Mouse (Mus musculus): Measurements from ENCODE around the gene Fam92b. TPM values are rescaled to one million over a fixed set of nuclear protein-coding genes. Genes with fewer than 3 reads are reported as not detected.

The Fam92b gene
- total RNA-seq, 1 experiment from 2014 or later = not detected

DNA sequence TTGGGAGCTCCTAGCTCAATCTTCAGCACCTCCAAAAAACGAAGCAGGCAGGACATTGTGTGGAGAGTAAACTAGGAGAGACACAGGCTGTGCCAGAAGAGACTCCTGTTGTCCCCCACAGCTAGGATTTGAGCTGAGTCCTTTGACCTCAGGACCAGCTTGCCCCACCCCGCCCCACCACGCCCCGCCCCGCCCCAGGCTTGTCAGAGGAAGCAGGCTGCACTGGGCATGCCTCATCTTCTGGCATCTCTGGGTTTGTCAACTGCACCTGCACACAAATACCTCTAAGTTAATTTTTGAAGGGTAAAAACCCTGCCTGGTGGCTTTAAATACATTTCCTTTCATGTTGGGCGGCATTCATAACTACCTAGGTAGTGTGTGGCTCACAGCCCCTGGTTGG is 24.1 kb upstream of the Fam92b start:
- no peak for ATAC-seq (replicated peaks in 1 of 2; ENCODE audit: insufficient read depth in 1 of 2, low FRiP score in 2 of 2, low TSS enrichment in 1 of 2, low read depth in 1 of 2, poor library complexity in 2 of 2, severe bottlenecking in 2 of 2)

DNA sequence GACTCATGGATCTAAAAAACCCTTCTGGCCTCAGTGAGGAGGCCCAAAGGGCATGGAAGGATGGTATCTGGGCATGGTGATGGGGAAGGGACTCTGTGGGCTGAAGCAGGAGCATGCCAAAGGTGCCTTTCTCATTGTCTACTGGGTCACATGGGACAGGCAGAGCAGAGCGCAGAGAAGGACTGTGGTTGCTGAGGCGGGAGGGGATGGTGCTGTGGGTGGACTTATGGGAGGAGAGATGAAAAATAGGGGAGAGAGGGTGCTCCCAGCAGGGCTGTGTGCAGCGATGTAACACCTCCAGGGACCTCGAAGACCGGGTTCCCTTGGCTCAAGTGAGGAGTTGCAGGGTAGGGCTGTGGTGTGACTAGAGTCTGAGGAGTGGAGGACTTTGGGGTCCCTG is 14.9 kb upstream of the Fam92b start:
- no peak for ATAC-seq (replicated peaks in 1 of 2; ENCODE audit: insufficient read depth in 1 of 2, low FRiP score in 2 of 2, low TSS enrichment in 1 of 2, low read depth in 1 of 2, poor library complexity in 2 of 2, severe bottlenecking in 2 of 2)

DNA sequence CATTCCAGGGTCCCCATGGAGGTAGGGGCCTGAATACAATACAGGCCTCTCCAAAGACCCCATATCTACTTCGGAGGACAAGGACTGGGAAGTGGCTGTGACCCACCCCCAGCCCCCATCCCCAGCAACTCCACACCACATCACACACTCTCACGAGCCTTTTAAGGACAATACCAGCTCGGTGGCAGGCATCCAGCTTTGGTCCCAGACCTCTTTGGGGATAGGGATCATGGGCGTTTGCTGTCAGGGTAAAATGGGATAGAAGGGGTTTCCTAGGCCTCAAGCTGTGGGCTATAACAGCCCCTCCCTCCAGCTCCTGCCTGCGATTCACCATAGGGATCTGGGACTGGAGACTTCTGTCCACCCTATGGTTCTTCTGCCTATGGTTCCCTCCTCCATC is 14.4 kb upstream of the Fam92b start:
- no peak for ATAC-seq (replicated peaks in 1 of 2; ENCODE audit: insufficient read depth in 1 of 2, low FRiP score in 2 of 2, low TSS enrichment in 1 of 2, low read depth in 1 of 2, poor library complexity in 2 of 2, severe bottlenecking in 2 of 2)

DNA sequence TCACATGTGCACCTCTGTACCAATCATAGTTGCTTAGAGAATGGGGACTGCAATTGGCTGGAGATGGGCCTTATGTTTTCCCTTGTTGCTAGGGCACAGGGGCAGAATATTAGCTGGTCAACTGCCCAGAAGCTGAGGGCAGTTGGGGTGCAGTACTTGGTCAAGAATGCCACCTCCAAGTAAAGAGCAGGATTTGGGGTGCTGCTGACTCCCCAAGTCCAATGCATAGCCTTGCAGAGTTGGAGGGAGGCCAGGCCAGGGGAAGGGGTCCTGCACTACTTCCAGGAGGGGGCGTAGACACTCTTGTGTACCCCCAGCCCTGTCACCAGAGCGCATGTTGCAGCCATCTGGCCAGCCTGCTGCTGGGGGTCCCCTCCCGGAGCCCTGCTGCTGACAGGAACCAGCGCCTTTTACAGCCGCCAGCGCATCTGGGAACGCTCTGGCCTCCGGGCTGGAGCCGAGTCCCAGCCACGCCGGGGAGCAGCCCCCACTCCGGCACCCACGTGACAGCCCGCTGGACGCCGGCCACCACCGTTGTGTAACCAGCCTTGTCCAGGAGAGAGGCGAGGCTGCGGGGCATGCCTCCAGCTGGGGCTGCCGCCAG is 13.6 kb upstream of the Fam92b start:
- no peak for ATAC-seq (replicated peaks in 1 of 2; ENCODE audit: insufficient read depth in 1 of 2, low FRiP score in 2 of 2, low TSS enrichment in 1 of 2, low read depth in 1 of 2, poor library complexity in 2 of 2, severe bottlenecking in 2 of 2)

DNA sequence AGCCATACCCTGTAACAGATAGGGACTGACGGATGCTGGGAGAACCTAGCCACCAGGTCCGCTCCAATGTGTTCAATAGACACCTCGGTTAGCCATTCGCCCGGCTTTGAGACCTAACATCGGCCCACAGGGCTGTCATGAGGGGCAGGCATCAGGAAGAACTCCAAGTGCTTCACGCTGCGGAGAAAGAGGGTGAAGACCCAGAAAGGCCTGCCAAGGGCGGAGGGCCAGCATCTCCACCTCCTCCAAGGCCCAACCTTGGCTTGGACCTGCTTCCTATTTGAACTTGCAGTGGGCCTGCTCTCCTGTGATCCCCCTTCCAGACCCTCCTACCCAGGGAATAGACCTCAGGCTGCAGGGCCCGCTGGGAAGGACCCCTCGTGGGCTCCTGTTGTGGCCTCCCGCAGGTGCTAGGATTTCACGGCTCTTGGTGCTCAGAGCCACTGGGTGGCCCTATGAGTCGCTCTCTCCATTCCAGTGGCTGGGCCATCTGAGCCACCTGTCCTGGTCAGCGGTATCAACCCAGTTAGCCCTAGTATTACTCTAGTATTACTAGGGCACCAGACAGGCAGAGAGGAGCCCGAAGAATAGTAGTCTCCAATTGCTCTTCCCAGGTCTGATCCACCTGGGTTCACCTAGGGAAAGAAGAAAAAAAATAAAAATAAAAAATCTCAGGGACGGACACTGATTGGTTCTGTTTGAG is 13.0 kb upstream of the Fam92b start:
- no peak for ATAC-seq (replicated peaks in 1 of 2; ENCODE audit: insufficient read depth in 1 of 2, low FRiP score in 2 of 2, low TSS enrichment in 1 of 2, low read depth in 1 of 2, poor library complexity in 2 of 2, severe bottlenecking in 2 of 2)

DNA sequence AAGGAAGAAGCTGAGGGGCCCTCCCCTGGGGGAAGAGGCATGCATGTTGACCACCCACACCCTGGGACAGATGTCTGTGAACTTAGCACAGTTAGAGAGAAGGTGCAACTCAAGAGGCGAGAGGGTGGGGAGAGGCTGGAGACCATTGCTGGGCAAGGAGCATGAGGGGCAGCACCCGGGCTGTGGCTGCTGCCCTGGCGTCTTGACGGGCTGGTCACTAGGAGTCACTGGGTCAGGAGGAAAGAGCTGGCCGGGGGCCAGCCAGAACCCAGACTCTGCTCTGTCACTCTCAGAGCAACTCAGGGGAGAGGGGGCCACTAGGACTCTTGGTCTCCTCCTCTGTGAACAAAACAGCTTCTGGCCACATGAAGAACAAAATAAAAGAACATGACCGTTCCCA is 12.2 kb upstream of the Fam92b start:
- ATAC-seq (replicated peaks in 1 of 2; ENCODE audit: insufficient read depth in 1 of 2, low FRiP score in 2 of 2, low TSS enrichment in 1 of 2, low read depth in 1 of 2, poor library complexity in 2 of 2, severe bottlenecking in 2 of 2) = no peak

DNA sequence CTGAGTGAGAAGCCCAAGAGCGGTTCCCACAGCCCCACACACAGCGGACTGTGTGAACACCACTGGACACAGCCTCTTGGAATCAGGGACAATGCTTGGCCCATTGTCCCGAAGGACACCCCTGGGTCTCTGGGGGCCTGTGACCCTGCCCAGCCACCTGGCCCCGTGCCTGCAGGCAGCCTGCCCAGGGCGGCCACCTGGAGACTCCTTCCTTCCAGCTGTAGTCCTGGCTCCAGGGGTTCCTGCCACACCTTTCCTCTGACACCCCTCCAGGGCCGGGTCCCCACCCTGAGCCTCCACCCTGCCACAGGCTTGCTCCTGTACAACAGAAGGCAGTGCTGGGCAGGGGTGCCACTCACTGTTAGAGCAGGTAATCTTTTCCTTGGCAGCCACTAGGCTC is 11.2 kb upstream of the Fam92b start:
- no peak for ATAC-seq (replicated peaks in 1 of 2; ENCODE audit: insufficient read depth in 1 of 2, low FRiP score in 2 of 2, low TSS enrichment in 1 of 2, low read depth in 1 of 2, poor library complexity in 2 of 2, severe bottlenecking in 2 of 2)

DNA sequence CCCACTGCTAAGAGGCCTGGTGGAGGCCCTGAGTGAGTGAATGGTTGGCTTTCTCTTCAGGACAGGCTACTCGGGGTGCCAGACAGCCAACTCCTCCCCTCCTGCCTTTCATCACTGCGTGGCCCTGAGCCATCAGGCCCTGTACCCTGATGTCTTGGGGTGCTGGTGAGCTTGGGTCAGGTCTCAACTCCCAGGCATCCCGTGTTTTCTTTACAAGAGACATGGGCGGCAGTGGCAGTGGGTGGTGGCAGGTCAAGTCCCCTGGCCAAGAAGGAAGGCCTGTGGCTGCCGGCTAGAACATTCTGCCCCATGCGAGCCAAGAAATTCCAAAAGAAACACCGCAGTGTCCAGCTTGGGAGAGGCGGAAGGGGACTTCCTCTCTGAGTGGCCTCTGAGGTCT is 9.2 kb upstream of the Fam92b start:
- ATAC-seq (replicated peaks in 1 of 2; ENCODE audit: insufficient read depth in 1 of 2, low FRiP score in 2 of 2, low TSS enrichment in 1 of 2, low read depth in 1 of 2, poor library complexity in 2 of 2, severe bottlenecking in 2 of 2) = no peak

DNA sequence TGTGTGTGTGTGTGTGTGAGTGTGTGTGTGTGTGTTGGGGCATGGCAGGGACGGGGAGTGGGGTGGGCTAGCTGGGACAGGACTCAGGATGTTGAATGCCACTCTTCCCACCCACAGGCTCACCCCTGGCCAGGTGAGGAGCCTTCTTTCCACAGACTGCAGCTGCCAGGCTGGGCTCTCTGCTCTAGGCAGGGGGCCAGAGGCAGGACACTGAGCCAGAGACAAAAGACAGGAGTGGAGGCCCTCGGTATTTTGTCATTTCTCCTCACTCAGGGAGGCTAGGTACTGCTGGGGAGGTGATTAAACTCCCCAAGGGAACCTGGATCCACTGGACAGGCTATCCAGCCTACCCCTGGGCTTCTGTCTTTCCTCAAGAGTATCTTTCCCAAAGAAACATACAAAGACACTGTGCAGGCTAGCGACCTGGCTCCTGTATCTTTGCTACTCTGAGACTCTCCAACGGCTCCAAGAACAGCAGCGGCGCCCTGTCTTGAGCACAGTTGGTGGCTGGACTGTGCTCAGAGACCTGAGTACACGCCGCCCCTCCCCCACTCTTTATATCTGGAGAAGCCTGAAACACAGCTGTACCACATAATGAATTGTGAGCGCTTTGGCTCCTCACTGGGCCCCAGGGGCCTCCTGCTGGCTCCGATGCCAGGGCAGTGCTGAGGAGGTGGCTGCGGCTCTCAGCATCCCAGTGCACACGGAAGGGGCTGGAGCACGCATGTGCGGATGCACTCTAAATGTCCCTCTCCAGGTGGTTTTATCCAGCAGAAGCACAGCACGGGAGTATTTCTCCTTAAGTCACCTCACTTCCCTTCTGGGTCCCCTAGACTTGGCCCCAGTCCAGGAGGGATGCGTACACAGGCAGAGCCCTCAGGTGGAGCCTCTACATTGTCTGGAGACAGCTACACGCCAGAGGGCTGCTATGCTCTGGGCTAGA is 7.9 kb upstream of the Fam92b start:
- no peak for ATAC-seq (replicated peaks in 1 of 2; ENCODE audit: insufficient read depth in 1 of 2, low FRiP score in 2 of 2, low TSS enrichment in 1 of 2, low read depth in 1 of 2, poor library complexity in 2 of 2, severe bottlenecking in 2 of 2)

DNA sequence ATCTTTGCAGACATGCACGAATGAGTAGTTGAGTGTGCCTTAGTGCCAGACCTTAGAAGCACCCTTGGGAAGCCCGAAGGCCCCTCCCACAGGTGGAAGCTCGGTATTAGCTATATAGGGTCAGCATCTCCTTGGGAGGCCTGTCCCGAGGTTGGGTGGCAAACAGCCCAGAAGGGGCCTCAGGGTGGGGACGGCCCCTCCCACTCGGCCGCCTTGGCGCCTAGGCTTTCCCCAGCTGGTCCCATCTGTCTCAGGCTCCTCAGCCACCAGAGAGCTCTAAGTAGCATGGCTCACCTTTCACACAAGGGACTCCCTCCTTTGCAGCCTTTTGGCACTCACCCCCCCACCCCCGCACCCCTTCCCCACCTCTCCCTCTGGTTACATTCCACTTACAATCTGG is 7.1 kb upstream of the Fam92b start:
- ATAC-seq (replicated peaks in 1 of 2; ENCODE audit: insufficient read depth in 1 of 2, low FRiP score in 2 of 2, low TSS enrichment in 1 of 2, low read depth in 1 of 2, poor library complexity in 2 of 2, severe bottlenecking in 2 of 2) = no peak

DNA sequence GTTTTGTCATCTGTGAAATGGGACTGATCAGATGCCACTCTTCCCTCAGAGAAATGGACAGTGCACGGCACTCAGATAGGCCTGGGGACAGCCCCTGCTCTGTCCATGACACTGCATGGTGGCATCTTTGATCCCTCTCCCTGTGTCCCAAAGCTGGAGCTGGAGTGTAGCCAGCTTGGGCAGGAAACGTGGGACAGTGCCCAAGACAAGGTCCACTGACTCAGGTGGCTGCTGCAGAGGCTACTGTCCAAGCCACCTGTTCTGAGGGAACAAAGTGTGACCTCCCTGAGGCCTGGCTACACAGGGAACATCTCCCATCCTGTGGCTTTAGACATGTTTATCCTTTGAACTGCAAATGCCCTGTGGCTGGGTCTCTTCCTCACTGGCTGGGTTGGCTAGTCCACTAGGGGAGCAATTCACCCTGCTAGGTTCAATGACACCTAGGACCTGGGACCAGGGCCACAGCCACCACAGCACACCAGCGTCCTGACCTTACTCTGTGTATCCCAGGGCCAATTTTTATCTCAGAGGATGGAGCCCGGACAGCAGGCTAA is 4.7 kb upstream of the Fam92b start:
- ATAC-seq (replicated peaks in 1 of 2; ENCODE audit: insufficient read depth in 1 of 2, low FRiP score in 2 of 2, low TSS enrichment in 1 of 2, low read depth in 1 of 2, poor library complexity in 2 of 2, severe bottlenecking in 2 of 2) = no peak

DNA sequence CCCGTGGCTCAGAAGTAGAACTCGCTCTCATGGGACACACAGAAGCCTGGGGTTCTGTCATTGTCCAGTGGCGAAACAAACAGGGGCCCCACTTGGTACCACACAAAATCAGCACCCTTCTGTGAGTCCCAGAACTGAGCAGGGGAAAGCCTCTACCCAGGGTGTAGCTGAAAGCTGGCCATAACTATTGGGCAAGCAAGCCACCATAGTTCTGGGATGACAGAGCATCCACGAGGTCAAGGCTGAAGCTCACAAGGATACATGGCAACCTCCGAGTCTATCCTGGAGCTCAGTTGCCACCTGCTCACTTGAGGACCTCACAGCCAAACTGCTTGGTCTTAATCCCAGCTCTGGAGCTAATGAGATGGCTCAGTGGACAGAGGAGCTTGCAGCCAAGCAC is 4.0 kb upstream of the Fam92b start:
- no peak for ATAC-seq (replicated peaks in 1 of 2; ENCODE audit: insufficient read depth in 1 of 2, low FRiP score in 2 of 2, low TSS enrichment in 1 of 2, low read depth in 1 of 2, poor library complexity in 2 of 2, severe bottlenecking in 2 of 2)

DNA sequence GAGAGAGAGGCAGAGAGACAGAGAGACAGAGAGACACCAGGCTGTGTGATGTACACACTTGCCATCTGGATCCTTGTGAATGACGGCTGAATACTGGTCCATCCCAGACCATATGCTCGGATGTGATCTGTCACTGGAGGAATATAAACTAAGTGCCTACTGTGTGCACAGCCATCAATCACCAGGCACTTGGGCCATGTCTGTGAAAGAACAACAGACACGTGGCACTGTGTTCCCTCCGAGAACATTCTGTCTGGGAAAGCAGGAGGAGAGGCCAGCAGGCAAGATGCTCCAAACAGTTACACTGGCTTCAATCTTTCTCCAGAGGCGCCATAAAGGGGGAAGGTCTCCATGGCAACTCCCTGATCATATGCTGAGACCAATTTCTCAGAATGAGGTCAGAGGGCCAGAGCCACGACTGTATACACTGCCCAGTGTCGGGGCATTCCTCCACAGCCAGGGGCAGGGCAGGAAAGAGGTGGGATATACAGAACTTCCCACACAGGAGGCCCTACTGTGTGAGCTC is 3.2 kb upstream of the Fam92b start:
- ATAC-seq (replicated peaks in 1 of 2; ENCODE audit: insufficient read depth in 1 of 2, low FRiP score in 2 of 2, low TSS enrichment in 1 of 2, low read depth in 1 of 2, poor library complexity in 2 of 2, severe bottlenecking in 2 of 2) = no peak

DNA sequence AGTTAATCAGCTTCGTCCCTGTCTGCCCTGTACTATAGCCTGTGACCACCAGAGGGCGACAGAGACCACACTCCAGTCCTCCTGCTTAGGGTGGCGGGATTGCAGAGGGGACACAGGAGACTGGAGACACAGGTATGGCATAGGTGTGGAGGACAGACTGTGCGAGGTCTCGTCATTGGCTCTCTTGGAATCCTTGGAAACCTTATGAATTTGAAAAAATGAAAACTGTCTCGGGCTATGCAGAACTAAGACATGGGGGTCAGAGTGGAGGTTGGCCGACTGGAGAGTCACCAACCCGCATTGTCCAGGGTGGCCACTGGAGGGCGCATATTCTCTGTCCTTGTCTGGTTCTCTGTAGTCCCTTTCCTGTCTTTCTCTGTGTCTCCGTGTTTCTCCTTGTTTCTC is 1.8 kb upstream of the Fam92b start:
- peak; percentile 79 to 80 for ATAC-seq (replicated peaks in 1 of 2; ENCODE audit: insufficient read depth in 1 of 2, low FRiP score in 2 of 2, low TSS enrichment in 1 of 2, low read depth in 1 of 2, poor library complexity in 2 of 2, severe bottlenecking in 2 of 2)

DNA sequence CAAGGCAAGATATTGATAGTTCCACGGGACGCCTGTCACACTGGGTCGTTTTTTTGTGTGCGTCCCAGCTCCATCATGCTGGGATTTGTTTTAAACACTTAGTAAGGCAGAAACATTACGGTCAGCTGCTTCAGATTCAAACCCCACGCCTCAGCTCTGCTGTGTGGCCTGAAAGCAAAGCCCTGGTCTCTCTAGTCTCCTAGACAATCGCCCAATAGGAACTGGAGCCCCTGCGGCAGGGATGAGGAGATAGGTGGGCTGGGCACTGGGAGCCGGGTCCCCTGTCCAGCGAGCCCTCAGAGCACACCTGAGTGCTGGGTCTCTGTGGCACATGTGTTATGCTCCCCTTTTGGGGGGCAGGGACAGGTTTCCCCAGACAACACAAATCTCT is 853 bp upstream of the Fam92b start:
- ATAC-seq (replicated peaks in 1 of 2; ENCODE audit: insufficient read depth in 1 of 2, low FRiP score in 2 of 2, low TSS enrichment in 1 of 2, low read depth in 1 of 2, poor library complexity in 2 of 2, severe bottlenecking in 2 of 2) = no peak

DNA sequence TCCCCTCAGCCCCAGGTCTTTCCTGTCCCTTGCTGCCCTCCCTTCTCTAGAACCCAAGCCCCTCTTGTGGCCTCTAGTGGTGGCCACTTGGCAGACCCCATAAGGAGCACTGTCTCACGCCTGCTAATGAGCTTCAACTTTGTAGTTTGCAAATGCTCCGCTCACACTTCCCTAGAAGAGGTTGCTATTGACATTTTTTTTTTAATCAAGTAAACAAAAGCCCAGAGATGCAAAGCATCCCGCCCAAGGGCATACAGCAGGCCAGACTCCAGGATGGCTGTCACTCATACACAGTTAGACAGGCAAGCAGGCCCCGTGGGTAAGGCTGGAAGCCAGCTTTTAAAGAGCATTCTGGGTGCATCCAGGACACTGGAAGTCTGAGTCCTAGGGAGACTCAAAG is 661 bp downstream of the Fam92b start:
- ATAC-seq (replicated peaks in 1 of 2; ENCODE audit: insufficient read depth in 1 of 2, low FRiP score in 2 of 2, low TSS enrichment in 1 of 2, low read depth in 1 of 2, poor library complexity in 2 of 2, severe bottlenecking in 2 of 2) = no peak

DNA sequence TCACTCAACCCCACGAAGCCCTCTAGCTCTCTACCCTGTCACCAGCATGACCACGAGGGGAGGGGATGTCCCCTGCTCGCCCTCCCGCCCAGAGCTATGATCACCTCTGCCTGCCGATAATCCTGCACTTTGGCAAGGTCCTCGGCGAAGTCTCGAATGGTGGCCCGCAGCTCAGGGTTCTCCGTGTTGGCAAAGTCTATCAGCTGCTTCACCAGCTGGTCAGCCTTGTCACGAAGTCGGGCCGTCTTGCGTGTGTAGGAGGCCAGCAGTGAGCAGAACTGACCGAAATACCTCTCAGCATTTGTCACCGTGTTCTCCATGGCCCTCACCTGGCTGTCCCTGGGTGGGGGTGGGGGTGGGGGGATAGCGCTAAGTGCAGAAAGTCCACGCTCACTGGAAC is 2.7 kb downstream of the Fam92b start:
- ATAC-seq (replicated peaks in 1 of 2; ENCODE audit: insufficient read depth in 1 of 2, low FRiP score in 2 of 2, low TSS enrichment in 1 of 2, low read depth in 1 of 2, poor library complexity in 2 of 2, severe bottlenecking in 2 of 2) = no peak

DNA sequence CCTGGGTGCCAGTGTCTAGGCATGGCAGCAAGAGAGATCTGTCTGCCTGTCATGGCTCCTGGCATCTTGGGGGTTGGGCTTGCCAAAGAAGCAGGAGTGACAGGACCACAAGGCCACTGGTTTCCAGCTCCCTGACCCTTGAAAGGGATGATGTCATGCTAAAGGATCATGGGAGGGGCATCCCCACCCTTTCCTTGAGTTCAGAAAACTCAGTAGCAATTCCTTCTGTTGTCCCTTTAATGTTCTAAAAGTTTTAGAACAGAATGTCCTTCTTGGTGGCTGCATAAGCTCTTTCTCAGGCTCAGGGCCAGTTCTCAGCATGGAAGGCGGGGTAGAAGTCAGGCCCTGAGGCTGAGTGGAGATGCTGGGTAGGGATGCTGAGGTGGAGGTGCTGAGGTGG is 4.1 kb downstream of the Fam92b start:
- no peak for ATAC-seq (replicated peaks in 1 of 2; ENCODE audit: insufficient read depth in 1 of 2, low FRiP score in 2 of 2, low TSS enrichment in 1 of 2, low read depth in 1 of 2, poor library complexity in 2 of 2, severe bottlenecking in 2 of 2)
